Mouse (Mus musculus): ENCODE measurements around the gene Lcn9. TPM values are rescaled to one million over a fixed set of nuclear protein-coding genes. Genes with fewer than 3 reads are reported as not detected.

Lcn9 gene
- polyA plus RNA-seq (2014; fragmentation: Illumina TruSeq; extraction: RNeasy Lipid Tissue Mini Kit (QIAGEN cat#74804); ENCODE audit: low read depth, low replicate concordance), result not detected

GRCm38 (mm10) chr2:25822806-25823205, at the start of gene Lcn9:
Gene Lcn9 (plus strand): TSS chr2:25823153.

GRCm38 (mm10) chr2:25776717-25777116, 46.2 kb upstream of the Lcn9 start, which contains the start of gene Lcn11:
Gene Lcn11 (plus strand): TSS chr2:25777017.

GRCm38 (mm10) chr2:25781957-25782356, 41.0 kb upstream of the Lcn9 start, which contains the start of gene Gm13539:
Gene Gm13539 (plus strand): TSS chr2:25782257.

GRCm38 (mm10) chr2:25815748-25816147, 7.2 kb upstream of the Lcn9 start, which contains the start of gene Glt6d1:
Gene Glt6d1 (minus strand): TSS chr2:25815848.

GRCm38 (mm10) chr2:25847226-25847625, 24.3 kb downstream of the Lcn9 start, which contains the start of gene Sohlh1:
Gene Sohlh1 (minus strand): TSS chr2:25847248.

GRCm38 (mm10) chr2:25863337-25864131, 40.6 kb downstream of the Lcn9 start, which contains the start of gene Kcnt1:
Gene Kcnt1 (plus strand): TSS chr2:25863734.

Other genes starting within 250 kb of the Lcn9 start
- not detected for gene Mamdc4, start 248.3 kb upstream of the Lcn9 start, polyA plus RNA-seq (2014; fragmentation: Illumina TruSeq; extraction: RNeasy Lipid Tissue Mini Kit (QIAGEN cat#74804); ENCODE audit: low read depth, low replicate concordance)
- 1.1 TPM for gene Phpt1, start 247.9 kb upstream of the Lcn9 start, polyA plus RNA-seq (2014; fragmentation: Illumina TruSeq; extraction: RNeasy Lipid Tissue Mini Kit (QIAGEN cat#74804); ENCODE audit: low read depth, low replicate concordance)
- gene Ajm1, start 241.4 kb upstream of the Lcn9 start, polyA plus RNA-seq (2014; fragmentation: Illumina TruSeq; extraction: RNeasy Lipid Tissue Mini Kit (QIAGEN cat#74804); ENCODE audit: low read depth, low replicate concordance), result not detected
- 37.2 TPM for gene Rabl6, start 214.6 kb upstream of the Lcn9 start, polyA plus RNA-seq (2014; fragmentation: Illumina TruSeq; extraction: RNeasy Lipid Tissue Mini Kit (QIAGEN cat#74804); ENCODE audit: low read depth, low replicate concordance)
- gene Ccdc183, start 205.5 kb upstream of the Lcn9 start, polyA plus RNA-seq (2014; fragmentation: Illumina TruSeq; extraction: RNeasy Lipid Tissue Mini Kit (QIAGEN cat#74804); ENCODE audit: low read depth, low replicate concordance), result not detected
- gene Tmem141, start 201.1 kb upstream of the Lcn9 start, polyA plus RNA-seq (2014; fragmentation: Illumina TruSeq; extraction: RNeasy Lipid Tissue Mini Kit (QIAGEN cat#74804); ENCODE audit: low read depth, low replicate concordance), result 4.8 TPM
- not detected for gene Fcna, start 195.1 kb upstream of the Lcn9 start, polyA plus RNA-seq (2014; fragmentation: Illumina TruSeq; extraction: RNeasy Lipid Tissue Mini Kit (QIAGEN cat#74804); ENCODE audit: low read depth, low replicate concordance)
- not detected for gene Lcn8, start 170.0 kb upstream of the Lcn9 start, polyA plus RNA-seq (2014; fragmentation: Illumina TruSeq; extraction: RNeasy Lipid Tissue Mini Kit (QIAGEN cat#74804); ENCODE audit: low read depth, low replicate concordance)
- not detected for gene Lcn5, start 165.2 kb upstream of the Lcn9 start, polyA plus RNA-seq (2014; fragmentation: Illumina TruSeq; extraction: RNeasy Lipid Tissue Mini Kit (QIAGEN cat#74804); ENCODE audit: low read depth, low replicate concordance)
- gene Lcn6, start 146.4 kb upstream of the Lcn9 start, polyA plus RNA-seq (2014; fragmentation: Illumina TruSeq; extraction: RNeasy Lipid Tissue Mini Kit (QIAGEN cat#74804); ENCODE audit: low read depth, low replicate concordance), result not detected
- gene Lcn10, start 140.4 kb upstream of the Lcn9 start, polyA plus RNA-seq (2014; fragmentation: Illumina TruSeq; extraction: RNeasy Lipid Tissue Mini Kit (QIAGEN cat#74804); ENCODE audit: low read depth, low replicate concordance), result not detected
- gene Obp2a, start 123.1 kb upstream of the Lcn9 start, polyA plus RNA-seq (2014; fragmentation: Illumina TruSeq; extraction: RNeasy Lipid Tissue Mini Kit (QIAGEN cat#74804); ENCODE audit: low read depth, low replicate concordance), result not detected
- gene Bmyc, start 116.4 kb upstream of the Lcn9 start, polyA plus RNA-seq (2014; fragmentation: Illumina TruSeq; extraction: RNeasy Lipid Tissue Mini Kit (QIAGEN cat#74804); ENCODE audit: low read depth, low replicate concordance), result 2.8 TPM
- not detected for gene Obp2b, start 86.1 kb upstream of the Lcn9 start, polyA plus RNA-seq (2014; fragmentation: Illumina TruSeq; extraction: RNeasy Lipid Tissue Mini Kit (QIAGEN cat#74804); ENCODE audit: low read depth, low replicate concordance)
- gene Lcn3, start 57.6 kb upstream of the Lcn9 start, polyA plus RNA-seq (2014; fragmentation: Illumina TruSeq; extraction: RNeasy Lipid Tissue Mini Kit (QIAGEN cat#74804); ENCODE audit: low read depth, low replicate concordance), result not detected
- not detected for gene Lcn11, start 46.1 kb upstream of the Lcn9 start, polyA plus RNA-seq (2014; fragmentation: Illumina TruSeq; extraction: RNeasy Lipid Tissue Mini Kit (QIAGEN cat#74804); ENCODE audit: low read depth, low replicate concordance)
- gene Gm13539, start 40.9 kb upstream of the Lcn9 start, polyA plus RNA-seq (2014; fragmentation: Illumina TruSeq; extraction: RNeasy Lipid Tissue Mini Kit (QIAGEN cat#74804); ENCODE audit: low read depth, low replicate concordance), result not detected
- not detected for gene Glt6d1, start 7.3 kb upstream of the Lcn9 start, polyA plus RNA-seq (2014; fragmentation: Illumina TruSeq; extraction: RNeasy Lipid Tissue Mini Kit (QIAGEN cat#74804); ENCODE audit: low read depth, low replicate concordance)
- gene Sohlh1, start 24.1 kb downstream of the Lcn9 start, polyA plus RNA-seq (2014; fragmentation: Illumina TruSeq; extraction: RNeasy Lipid Tissue Mini Kit (QIAGEN cat#74804); ENCODE audit: low read depth, low replicate concordance), result not detected
- gene Kcnt1, start 40.6 kb downstream of the Lcn9 start, polyA plus RNA-seq (2014; fragmentation: Illumina TruSeq; extraction: RNeasy Lipid Tissue Mini Kit (QIAGEN cat#74804); ENCODE audit: low read depth, low replicate concordance), result 0.97 TPM
- 6.3 TPM for gene Camsap1, start 160.1 kb downstream of the Lcn9 start, polyA plus RNA-seq (2014; fragmentation: Illumina TruSeq; extraction: RNeasy Lipid Tissue Mini Kit (QIAGEN cat#74804); ENCODE audit: low read depth, low replicate concordance)
- 40.3 TPM for gene Ubac1, start 198.6 kb downstream of the Lcn9 start, polyA plus RNA-seq (2014; fragmentation: Illumina TruSeq; extraction: RNeasy Lipid Tissue Mini Kit (QIAGEN cat#74804); ENCODE audit: low read depth, low replicate concordance)

Data from kidney, adult 10 weeks (tissue).